Mouse (Mus musculus) heart, postnatal 0 days (tissue): ENCODE data around the gene Gps1. TPM values are rescaled to one million over a fixed set of nuclear protein-coding genes. Genes with fewer than 3 reads are reported as not detected.

Source experiments
- ATAC-seq: fragments of 200-750 bp; cut with Nextera tagmentation; 2 replicates; pipeline ENCODE4 v1.8.0; 2017; ENCODE audit warnings: low read depth, moderate number of reproducible peaks, moderate library complexity; ENCODE audit not compliant: insufficient read depth
- DNase-seq: peaks from one replicate; pipeline ENCODE4 v3.0.0-alpha.2; 2016; ENCODE audit warnings: low spot score
- H3K27ac ChIP-seq: fragments of 300-500 bp; sonication (generic); 2 replicates; pipeline ENCODE4 v1.5.1; 2014; ENCODE audit warnings: low read depth, mild to moderate bottlenecking
- H3K27me3 ChIP-seq: fragments of 300-500 bp; sonication (generic); 2 replicates; pipeline ENCODE4 v1.6.1; 2014; ENCODE audit warnings: low read length, mixed read lengths; ENCODE audit not compliant: control insufficient read depth, insufficient read depth
- H3K36me3 ChIP-seq: fragments of 300-500 bp; sonication (generic); replicated peaks from 2 replicates; pipeline ENCODE4 v1.6.1; 2014; ENCODE audit warnings: low read length, mixed read lengths; ENCODE audit not compliant: control insufficient read depth, insufficient read depth
- H3K4me1 ChIP-seq: fragments of 300-500 bp; sonication (generic); 2 replicates; pipeline ENCODE4 v1.6.1; 2014; ENCODE audit warnings: antibody characterized with exemption; ENCODE audit not compliant: control insufficient read depth, insufficient read depth
- H3K4me2 ChIP-seq: fragments of 300-500 bp; sonication (generic); 2 replicates; pipeline ENCODE4 v1.6.1; 2014; ENCODE audit warnings: low read depth, mild to moderate bottlenecking, low read length, moderate library complexity
- H3K4me3 ChIP-seq: fragments of 300-500 bp; sonication (generic); 2 replicates; pipeline ENCODE4 v1.5.1; 2014; ENCODE audit warnings: low read depth, low read length
- H3K9ac ChIP-seq: fragments of 300-500 bp; sonication (generic); replicated peaks from 2 replicates; pipeline ENCODE4 v1.6.1; 2014; ENCODE audit warnings: low read depth, low read length, mixed read lengths
- H3K9me3 ChIP-seq: fragments of 300-500 bp; sonication (generic); replicated peaks from 2 replicates; pipeline ENCODE4 v1.6.1; 2016; ENCODE audit warnings: low read length; ENCODE audit not compliant: control insufficient read depth
- CTCF ChIP-seq: IDR thresholded peaks from 2 replicates; pipeline ENCODE4 v1.5.1; 2016; ENCODE audit warnings: antibody characterized with exemption, control low read depth, low read depth
- EP300 ChIP-seq: IDR thresholded peaks from 2 replicates; pipeline ENCODE4 v1.6.1; 2016; ENCODE audit warnings: antibody characterized with exemption, low read depth
- WGBS: fragments of 180-500 bp; shearing (Covaris S2); extraction: QIAGEN DNeasy Blood & Tissue Kit; methylation state at CpG from one replicate; pipeline ENCODE4 v1.1.7; 2014; 5-methylcytosine and 5-hydroxymethylcytosine counted together
- polyA plus RNA-seq: library from polyadenylated mRNA; unstranded; fragments of >200 nt; fragmentation: Nextera tagmentation; extraction: Ambion mirVana; gene quantifications from 2 replicates; pipeline ENCODE4 v1.2.1, GENCODE M21; 2015
- total RNA-seq: library from RNA; depleted of rRNA; stranded (reverse); fragments of >200 nt; gene quantifications from 2 replicates; pipeline ENCODE4 v1.2.3, GENCODE M21; 2014; ENCODE audit warnings: low replicate concordance

Gene Gps1
- total and polyA plus RNA-seq, 2 experiments from 2014 or later = 94.2 to 125 TPM

DNA sequence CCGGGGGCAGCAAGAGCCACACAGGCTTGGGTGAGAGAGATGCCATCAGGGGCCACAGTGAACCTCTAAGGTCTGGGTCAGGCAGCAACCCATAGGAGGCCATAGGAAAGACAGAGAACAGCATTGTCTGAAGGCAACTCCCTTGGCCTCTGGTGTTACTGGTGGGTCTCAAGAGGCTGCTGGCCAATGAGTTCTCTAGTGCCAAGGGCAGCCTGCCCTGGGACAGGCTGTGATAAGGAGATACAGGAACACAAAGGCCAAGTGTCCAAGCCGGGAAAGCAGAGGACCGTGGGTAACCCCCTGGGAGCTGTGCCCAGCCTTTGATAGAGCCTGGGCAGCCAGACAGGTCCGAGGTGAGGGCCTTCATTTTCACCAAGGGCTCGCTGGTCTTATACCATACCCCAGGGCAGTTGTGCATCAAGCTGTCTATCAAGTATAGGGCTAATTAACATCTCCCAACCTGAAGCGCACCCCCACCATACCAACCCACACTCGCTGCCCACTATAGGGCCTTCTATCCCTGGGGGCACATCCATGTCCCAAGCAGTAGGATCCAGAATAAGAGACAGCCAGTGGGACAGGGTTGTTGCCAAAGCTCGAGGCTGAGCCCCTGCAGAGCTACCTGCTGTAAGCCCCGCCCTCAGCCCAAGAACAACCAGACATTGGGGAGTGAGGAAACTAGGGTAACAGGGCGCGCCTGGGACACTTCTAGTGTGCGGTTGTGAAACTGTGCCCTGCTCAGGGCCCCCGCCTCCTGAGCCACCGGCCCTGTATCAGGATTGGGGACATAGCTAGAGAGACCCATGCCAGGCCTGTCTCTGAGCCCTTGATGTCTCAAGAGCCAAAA lies 37.2 kb downstream of the Gps1 start:
- H3K36me3 ChIP-seq = peaks cover 42% of the 10 kb centered on the region
- H3K4me2 ChIP-seq = peak overlapping the region; percentile 22
- peak; percentile 29 for DNase-seq
- H3K27ac ChIP-seq = peak overlapping the region; percentile 71
- peaks cover 38% of the 10 kb centered on the region for H3K4me1 ChIP-seq
- H3K4me3 ChIP-seq = no peak overlapping the region
- TF ChIP-seq EP300 (no peak), CTCF (no peak)
- no peak overlapping the region for H3K9ac ChIP-seq
- peak; percentile 7; the same call in 1 of the 2 replicates for ATAC-seq
- 58% methylated on average over 14 of the region's 14 CpGs for WGBS
- no peaks in the 10 kb centered on the region for H3K27me3 ChIP-seq
- H3K9me3 ChIP-seq = no peaks in the 10 kb centered on the region

DNA sequence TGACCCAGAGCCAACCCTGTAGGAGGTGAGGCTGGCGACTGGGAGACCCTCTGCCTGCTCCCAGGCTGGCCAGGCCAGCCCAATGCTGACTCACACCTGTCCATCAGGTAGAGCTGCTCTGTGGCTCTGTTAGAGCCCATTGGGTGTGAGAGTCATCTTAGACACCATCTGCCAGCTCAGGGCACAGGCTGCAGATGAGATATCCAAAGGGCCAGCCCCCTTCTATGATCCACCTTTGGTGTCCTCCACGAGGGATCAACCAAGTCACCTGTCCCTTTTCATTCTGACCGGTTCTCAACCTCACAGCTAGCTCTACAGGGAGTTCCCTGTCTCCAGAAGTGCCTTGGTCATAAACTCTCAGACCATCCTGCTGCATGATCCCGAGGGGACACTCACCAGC lies 38.2 kb downstream of the Gps1 start:
- Histone ChIP-seq H3K9me3 (no peaks in the 10 kb centered on the region), H3K4me2 (peak overlapping the region; percentile 77), H3K27me3 (no peaks in the 10 kb centered on the region), H3K27ac (no peak overlapping the region), H3K4me1 (peaks cover 38% of the 10 kb centered on the region), H3K9ac (no peak overlapping the region), H3K36me3 (peaks cover 32% of the 10 kb centered on the region), H3K4me3 (no peak overlapping the region)
- 60% methylated on average over 4 of the region's 4 CpGs for WGBS
- ATAC-seq (no peak), DNase-seq (no peak)
- TF ChIP-seq CTCF (no peak), EP300 (no peak)

DNA sequence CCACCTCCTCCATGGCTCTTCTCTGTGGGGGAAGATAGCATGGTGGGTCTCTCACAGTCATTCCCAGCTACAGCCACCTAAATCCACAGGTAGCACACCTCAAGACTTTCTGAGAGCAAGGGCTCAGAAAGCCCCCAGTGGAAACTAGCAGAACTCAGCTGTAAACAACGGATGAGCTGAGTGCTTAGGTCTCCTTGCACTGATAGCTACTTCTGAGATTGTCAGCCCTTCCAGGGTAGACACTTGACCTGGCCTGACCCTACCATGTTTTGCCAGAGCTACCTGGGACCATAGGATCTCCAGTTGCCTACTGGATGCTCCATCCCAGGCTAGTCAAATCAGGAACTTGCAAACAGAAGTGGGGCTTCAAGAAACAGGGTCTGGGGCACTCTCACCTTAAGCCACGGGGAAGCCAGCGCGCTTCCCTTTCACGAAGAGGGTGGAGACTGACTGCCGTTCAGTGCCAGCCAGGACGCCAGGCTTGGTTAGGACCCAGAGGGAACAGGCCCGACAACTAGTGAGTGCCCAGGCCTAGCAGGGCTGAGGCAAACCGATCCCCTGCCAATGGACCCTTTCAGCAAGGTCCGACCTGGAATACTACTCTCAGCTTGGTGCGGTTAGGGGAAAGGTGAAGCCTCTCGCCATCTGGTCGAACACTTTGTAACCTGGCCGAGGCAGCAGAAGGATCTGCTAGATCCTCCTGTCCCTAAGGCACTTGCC lies 38.9 kb downstream of the Gps1 start:
- Histone ChIP-seq H3K4me3 (peak overlapping the region; percentile 62), H3K27ac (peak overlapping the region; percentile 91), H3K4me1 (peaks cover 38% of the 10 kb centered on the region), H3K27me3 (no peaks in the 10 kb centered on the region), H3K9ac (peak overlapping the region; percentile 65), H3K36me3 (peaks cover 25% of the 10 kb centered on the region), H3K9me3 (no peaks in the 10 kb centered on the region), H3K4me2 (peak overlapping the region; percentile 77)
- TF ChIP-seq EP300 = no peak; the same call in 1 of the 2 replicates
- no peak for TF ChIP-seq CTCF
- 4% methylated on average over 14 of the region's 14 CpGs for WGBS
- no peak for ATAC-seq
- no peak for DNase-seq

DNA sequence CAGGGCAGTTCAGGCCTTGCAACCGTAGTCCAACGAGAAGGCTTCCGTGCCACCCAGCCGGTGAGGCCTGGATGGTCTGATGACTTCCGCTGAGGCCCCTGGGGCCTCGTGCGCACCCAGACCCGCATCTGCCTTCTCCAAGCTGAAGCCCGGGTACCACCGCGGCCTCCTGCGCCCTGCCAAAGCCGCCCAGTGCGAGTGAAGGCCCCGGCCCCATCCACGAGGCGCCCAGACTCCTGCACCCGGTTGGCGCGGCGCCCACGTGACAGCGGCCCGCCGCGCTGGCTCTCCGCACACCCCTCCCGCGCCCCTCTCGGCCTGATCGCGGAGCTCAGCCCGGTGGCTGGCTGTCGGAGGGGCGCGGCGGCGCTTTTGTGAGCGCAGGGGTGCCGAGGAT lies 39.5 kb downstream of the Gps1 start:
- peak overlapping the region; percentile 77 for H3K4me2 ChIP-seq
- H3K4me1 ChIP-seq = peaks cover 38% of the 10 kb centered on the region
- H3K9ac ChIP-seq = peak overlapping the region; percentile 65
- H3K36me3 ChIP-seq = peaks cover 20% of the 10 kb centered on the region
- H3K9me3 ChIP-seq = no peaks in the 10 kb centered on the region
- WGBS = under 1% methylated on average over 40 of the region's 40 CpGs
- peak overlapping the region; percentile 91 for H3K27ac ChIP-seq
- H3K4me3 ChIP-seq = peak overlapping the region; percentile 62
- no peaks in the 10 kb centered on the region for H3K27me3 ChIP-seq
- no peak for DNase-seq
- peak; percentile 12; the same call in 1 of the 2 replicates for ATAC-seq
- TF ChIP-seq CTCF = no peak
- TF ChIP-seq EP300 = no peak

DNA sequence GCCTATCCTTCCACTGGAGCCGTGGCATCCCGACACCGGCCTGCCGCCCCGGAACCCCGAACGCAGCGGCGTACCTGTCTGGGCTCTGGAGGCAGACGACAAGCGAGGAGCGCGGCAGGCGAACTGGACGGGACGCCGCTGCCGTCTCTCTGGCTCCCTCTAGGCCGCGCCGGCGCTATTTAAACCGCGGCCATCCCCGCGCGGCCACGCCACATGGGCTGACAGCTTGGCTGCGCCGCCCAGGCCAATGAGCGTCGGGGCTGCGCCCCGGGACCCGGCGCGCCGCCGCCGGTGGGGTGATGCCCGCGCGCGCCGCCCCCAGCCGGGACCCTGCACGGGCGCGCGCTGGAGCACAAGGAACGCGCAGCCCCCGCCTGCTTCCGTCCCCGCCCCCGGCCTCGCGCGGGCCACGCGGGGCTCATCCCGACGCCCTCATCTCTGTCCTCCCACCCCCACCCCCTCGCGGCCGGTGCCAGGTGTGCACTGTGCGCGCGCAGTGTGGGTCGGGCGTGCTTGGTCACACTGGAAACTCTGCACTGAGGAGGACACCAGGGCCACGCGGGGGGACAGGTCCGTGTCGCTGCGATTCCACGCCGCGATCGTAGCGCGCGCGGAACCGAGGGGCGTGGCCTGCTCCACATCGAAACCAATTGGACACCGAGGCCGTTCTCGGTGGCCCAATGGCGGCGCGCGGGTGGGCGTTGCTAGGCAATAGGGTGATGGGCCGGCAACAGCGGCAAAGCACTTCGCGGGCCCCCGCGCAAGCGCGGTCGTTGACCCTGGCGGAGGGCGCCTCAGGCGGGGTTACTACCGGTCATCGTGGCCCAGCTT lies 40.1 kb downstream of the Gps1 start, which contains the start of gene Fasn:
Gene Fasn, minus strand, starts transcription at position 592 of the 831 bp plus-strand sequence.
- H3K9me3 ChIP-seq = no peaks in the 10 kb centered on the region

More for the DNA sequence above, 40.1 kb downstream of the Gps1 start, which contains the start of gene Fasn:
- TF ChIP-seq EP300 = no peak; the same call in 1 of the 2 replicates
- TF ChIP-seq CTCF = peak; percentile 50
- H3K27ac ChIP-seq = peak within 1 kb of the TSS; percentile 91
- DNase-seq = peak; percentile 93
- ATAC-seq = peak; percentile 89
- peaks cover 14% of the 10 kb centered on the region for H3K36me3 ChIP-seq
- WGBS = under 1% methylated on average over 97 of the region's 109 CpGs
- H3K9ac ChIP-seq = peak within 1 kb of the TSS; percentile 69
- H3K27me3 ChIP-seq = no peaks in the 10 kb centered on the region
- H3K4me3 ChIP-seq = peak within 1 kb of the TSS; percentile 62
- peak within 1 kb of the TSS; percentile 77 for H3K4me2 ChIP-seq
- peaks cover 38% of the 10 kb centered on the region for H3K4me1 ChIP-seq
